Mouse (Mus musculus) layer of hippocampus, adult 18-20 months (tissue): Measurements from ENCODE around the gene Cops9. TPM values are rescaled to one million over a fixed set of nuclear protein-coding genes. Genes with fewer than 3 reads are reported as not detected.

Experiments used
- DNase-seq, 2 experiments: peaks; one replicate each; pipeline ENCODE4 v3.0.0; 2022; ENCODE audit warnings: low spot score in 2 of 2
- long read RNA-seq: library from polyadenylated mRNA; stranded (forward); transcript quantifications from one replicate; pipeline ENCODE4 v2.0.0, GENCODE M21; 2021
- total RNA-seq, 2 experiments: library from RNA; stranded (reverse); gene quantifications; 2 replicates each; pipeline ENCODE4 v1.2.3; 2021

Cops9 gene
- total RNA-seq, result 100 to 1,000 TPM; 321 to 334 TPM
- long read RNA-seq, transcript Cops9-201 (3 exons, 438 nt), result major isoform, 26 of 45 reads
- long read RNA-seq, transcript Cops9-204 (3 exons, 649 nt), result minor isoform, 14 of 45 reads
- long read RNA-seq, partial matches to known transcripts, result 0 of 45 reads
- long read RNA-seq, other reads (novel, unspliced or antisense), result 3 of 45 reads

- peak; percentile 80 to 93 for DNase-seq
Observed at GRCm38 (mm10) chr1:92641514-92642272, at the start of gene Cops9. Gene Cops9, minus strand, starts transcription at chr1:92641985.

- DNase-seq, result no peak
Observed at GRCm38 (mm10) chr1:92691166-92691844, 49.5 kb upstream of the Cops9 start.

DNA sequence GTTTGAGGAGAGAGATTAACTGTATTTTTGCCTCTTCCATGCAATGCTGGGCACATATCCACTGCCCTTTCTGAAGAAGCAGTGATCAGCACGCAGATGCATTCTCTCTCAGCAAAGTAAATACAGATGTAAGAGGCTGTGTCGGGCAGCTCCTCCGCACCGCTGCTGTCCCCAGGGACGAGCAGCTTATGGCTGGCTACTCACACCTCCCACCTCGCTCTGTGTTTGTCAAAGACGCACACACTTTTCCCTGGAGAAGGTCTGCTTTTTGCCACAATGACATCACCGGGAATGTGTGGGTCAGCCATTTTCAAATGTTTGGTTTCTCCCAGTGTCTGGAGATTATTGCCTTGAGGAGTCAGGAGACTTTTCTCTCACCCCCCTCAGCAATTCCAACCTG is 45.2 kb upstream of the Cops9 start:
- DNase-seq, result no peak

GRCm38 (mm10) chr1:92683151-92683550 is 41.4 kb upstream of the Cops9 start:
- peak; percentile 80 to 85 for DNase-seq

DNA sequence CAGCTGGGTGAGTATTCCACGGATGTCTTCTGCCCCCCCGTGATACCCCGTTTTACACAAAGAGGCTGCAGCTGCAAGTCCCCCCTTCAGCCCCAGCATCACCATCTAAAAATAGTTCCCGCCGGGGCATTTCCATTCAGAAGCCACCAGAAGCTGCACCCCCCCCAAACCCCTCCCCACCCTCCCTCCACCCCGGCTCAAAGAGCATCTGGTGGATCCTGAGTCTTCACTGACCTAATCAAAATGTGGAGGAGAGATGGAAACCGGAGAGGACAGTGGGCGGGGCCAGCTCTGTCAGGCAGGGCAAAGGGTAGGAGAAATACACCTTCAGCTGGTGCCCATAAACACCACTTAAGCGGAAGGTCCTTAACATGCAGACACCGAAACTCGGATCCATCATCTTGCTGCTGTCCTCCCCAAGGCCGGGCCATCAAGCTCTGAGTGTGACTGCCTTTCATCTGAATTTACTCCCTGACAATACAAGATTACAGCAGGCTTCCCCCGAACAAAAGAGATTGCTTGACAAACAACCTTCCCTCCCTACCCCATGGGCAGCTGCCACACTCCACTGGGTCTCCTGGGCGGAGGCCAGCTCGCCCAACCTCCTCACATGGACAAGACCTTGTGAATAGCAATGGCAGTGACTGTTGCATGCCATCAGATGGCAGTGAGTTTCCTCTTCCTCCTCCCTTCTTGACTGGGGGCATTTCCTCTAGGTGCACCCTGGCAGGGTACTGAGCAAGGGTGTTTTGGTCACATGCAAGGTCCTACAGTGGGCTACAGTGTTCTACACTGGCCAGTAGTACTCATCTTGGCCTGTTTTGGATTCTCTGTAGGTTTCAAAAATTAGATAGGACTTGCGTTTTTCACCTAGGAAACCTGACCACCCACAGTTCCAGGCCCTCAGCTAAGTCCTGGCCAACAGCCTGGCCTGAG is 39.2 kb upstream of the Cops9 start:
- no peak for DNase-seq

DNA sequence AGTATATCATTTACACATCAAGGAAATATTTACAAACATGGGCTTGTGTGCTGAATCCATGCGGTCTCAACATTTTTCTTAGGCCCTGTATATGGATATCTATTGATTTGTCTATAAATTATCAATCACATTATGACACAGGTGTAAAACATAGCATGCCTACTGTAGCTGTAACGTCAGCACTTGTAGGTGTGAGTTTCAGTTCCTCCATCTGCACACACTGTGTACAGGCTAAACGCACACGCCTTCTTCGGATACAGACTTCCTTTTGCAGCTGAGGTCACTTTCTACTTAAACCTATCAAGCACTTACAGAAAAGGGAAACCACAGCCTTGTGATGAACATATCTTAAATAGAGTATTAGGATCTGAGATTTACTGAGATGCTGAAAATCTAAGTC is 37.0 kb upstream of the Cops9 start:
- no peak for DNase-seq

DNA sequence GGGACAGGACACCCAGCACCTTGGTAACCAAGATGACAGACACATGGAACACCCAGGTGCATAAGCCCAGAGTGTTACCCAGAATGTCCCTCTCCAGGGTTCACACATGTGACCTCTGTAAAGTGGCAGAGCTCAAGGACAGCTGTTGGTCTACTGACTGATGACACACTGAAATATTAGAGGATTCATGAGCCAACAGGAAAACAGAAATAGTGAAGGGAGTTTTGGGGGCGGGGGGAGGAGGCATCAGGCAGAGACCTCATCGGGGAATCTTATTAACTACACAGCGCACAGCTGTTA is 34.8 kb upstream of the Cops9 start:
- no peak for DNase-seq

DNA sequence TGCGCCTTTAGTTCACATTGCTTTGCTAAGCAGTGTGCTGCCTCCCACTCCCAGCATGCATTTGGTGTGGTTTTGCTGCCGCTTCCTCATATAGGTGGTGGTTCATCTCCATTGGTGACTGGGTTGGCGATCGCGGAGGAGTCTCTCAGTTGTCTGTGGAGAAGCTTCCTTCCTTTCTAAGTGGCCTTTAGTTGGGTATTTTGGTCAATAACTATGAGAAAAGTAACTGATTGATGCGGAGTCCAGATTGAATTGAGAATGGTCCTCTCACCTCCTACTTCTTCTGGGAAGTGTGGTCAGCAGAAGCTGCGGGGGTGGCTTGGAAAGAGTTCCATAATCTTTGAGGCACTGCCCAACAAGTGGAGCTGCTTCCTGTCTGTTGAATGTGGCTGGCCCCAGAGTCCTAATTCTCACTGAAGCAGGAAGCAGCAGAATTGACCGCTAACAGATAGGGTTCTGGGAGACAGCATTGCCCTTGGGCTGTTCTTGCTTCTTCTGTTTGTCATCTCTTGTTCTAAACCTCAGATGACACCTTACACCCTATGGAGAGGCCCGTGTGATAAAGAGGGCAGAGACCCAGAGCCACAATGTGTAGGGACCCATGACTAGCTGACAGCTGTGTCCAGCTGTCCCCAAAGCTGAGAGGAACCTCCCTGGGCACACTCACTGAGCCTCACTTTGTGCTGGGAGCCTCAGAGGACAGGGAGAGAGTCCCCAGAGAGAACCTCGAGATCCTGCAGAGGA is 34.3 kb upstream of the Cops9 start:
- DNase-seq, result peak in 1 of 2 experiments; percentile 24

GRCm38 (mm10) chr1:92673258-92673782 is 31.5 kb upstream of the Cops9 start:
- DNase-seq, result no peak

GRCm38 (mm10) chr1:92671326-92671725 is 29.5 kb upstream of the Cops9 start:
- no peak for DNase-seq

DNA sequence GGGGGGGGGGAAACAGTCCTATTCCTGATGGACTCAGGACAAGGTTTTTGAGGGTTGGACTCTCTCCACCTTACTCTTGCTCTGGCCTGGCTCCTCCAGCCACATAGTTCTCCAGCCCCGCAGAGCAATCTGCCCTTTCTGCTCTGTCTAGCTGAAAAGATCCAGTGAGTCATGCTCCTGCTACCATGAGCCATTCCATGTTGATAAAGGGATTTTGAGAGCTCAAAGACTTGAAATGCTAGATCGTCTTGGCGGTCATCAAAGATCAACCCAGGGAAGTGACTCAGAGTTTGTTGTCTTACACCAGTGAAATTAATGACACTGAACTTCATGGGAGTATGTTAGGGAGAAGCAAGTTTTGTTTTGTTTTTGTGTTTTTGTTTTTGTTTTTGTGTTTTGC is 27.6 kb upstream of the Cops9 start:
- no peak for DNase-seq

GRCm38 (mm10) chr1:92667106-92667505 is 25.3 kb upstream of the Cops9 start:
- DNase-seq, result no peak

DNA sequence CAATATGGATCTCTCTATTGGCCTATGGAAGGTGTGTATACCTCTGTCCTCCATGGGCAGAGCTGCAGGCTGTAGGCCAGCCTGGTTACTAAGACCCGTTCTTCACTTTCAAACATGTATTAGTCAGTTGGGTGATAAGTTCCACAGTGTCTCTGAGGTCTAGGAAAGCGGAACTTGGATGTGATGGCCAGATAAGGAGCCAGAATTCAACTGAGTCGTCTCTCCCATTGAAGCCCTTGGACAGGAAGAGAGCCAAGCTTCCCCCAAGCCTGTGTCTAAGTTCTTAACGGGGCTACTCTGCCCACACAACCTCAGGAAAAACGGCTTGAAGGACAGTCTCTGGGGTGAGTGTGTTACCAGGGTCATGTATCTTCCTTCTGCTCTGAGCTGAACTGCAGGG is 17.6 kb upstream of the Cops9 start:
- DNase-seq, result no peak

DNA sequence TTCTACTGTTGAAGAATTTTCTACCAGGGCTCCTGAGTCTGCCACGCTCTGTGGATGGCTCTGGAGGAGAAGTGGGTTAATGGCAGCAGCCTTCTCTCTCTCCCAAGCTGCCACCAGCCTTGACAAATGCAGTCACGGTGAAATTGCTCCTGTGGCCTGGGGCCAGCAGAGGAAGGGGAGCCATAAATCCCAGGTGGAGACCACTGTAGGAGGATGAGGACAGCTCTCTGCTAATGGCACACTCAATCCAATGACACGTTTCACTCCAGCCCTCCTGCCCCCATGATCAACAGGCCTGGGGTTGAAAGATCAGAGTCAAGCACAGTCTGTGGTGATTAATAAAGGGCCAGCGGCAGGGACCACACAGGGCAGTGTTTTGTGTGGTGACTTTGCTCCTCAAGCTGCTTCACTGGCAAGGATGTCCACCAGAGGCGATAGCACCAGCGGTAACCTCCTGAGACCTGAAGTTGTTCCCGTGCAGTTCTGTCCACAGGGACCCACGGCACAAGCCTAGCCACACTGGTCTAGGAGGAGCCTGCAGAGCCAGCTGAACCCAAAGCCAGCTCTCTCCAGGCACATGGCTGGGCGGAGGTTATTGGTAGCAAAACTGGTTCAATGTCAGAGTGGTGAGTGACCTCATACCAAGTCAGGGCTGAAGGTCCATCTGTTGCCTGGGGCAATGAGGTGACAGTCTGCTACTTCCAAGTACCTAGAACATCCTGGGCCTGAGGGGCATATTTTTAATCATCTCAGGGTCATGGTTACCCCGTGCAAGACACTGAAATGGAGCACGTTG is 15.4 kb upstream of the Cops9 start:
- no peak for DNase-seq

DNA sequence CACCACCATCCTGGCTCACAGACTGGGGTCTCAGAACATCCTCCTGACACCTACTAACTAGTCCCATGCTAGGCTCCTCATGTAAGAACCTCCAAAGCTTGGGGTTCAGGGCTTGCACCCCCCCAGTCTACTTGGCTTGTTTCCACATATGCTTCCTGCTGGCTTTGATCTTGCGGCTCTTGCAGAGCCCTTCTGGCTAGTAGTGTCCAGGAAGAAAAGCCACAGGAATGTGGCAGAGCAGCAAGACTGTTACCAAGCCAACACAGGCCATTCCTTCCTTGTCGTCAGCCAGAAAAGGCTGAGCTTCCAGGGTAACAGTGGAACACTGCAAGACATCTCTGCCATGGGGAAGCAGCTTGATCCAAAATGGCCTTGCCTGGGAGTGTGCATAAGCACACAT is 12.9 kb upstream of the Cops9 start:
- DNase-seq, result no peak

DNA sequence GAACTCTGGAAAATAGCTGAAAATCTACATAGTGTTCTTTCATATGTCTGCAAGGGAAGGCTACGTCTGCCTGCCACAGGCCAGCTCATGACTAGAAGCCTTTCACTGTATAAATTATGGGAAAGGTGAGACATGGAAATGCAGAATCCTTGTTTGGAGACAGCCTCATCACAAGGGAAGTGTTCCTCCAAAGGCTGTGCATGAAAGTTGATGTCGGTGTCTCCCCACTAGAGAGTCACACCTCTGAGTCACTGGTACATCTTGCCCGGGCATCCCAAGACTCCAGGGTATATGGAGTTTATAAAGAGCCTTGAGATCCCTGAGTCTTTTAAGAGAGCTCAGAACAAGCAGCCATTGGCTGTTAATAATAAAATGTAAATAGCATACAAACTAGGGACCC is 11.4 kb upstream of the Cops9 start:
- DNase-seq, result no peak

DNA sequence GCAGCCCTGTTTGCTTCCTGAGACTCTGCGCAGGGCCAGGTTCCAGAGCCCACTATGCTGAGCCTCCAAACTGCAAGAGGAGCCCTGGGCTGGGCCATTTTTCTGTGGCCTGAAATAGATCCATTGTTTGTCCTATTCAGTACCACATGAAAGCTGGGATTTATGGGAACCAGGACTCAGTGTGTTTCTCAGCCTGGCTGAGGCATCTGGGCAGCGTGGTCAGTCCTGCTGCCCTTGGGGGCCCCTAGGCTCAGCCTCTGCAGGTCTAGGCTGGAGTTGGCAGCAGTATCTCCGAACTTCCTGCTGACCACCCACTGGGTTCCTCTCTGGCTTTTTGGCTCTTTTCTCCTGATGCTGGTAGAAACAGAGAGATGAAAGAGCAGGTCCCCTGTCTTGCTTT is 9.7 kb upstream of the Cops9 start:
- no peak for DNase-seq

GRCm38 (mm10) chr1:92648673-92649072 is 6.9 kb upstream of the Cops9 start, which contains the start of gene Otos:
Gene Otos, minus strand, starts transcription at chr1:92648841.
- DNase-seq, result peak; percentile 54 to 87

- DNase-seq, result no peak
Observed at GRCm38 (mm10) chr1:92648197-92648596, 6.4 kb upstream of the Cops9 start.

DNA sequence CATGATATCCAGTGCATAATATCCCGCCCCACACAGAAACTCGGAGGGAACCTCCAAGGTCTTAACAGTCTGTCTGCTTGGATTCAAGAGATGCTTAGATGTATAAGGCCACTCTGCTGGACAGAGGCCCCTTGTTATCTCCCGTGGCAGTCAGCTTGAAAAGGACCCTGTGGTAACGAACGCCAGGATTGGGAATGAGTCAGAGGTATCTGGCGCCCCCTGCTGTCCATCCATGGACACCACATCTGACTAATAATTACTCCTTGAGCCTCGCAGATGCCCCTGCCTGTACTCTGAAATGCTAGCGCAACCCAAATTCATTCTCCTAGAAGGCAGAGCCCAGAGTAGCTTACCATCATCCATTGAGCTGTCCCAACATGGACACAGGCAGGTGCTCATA is 6.0 kb upstream of the Cops9 start:
- peak in 1 of 2 experiments; percentile 84 for DNase-seq
